Mouse (Mus musculus): ENCODE data around the gene Riok2. TPM values are rescaled to one million over a fixed set of nuclear protein-coding genes. Genes with fewer than 3 reads are reported as not detected.

Gene Riok2
- polyA plus RNA-seq, 1 experiment from 2014 or later = 33.4 TPM

Other genes with a start within 250 kb of the Riok2 start
- 104 and 105 TPM in 2 replicates for gene Lix1, start 28.4 kb downstream of the Riok2 start, polyA plus RNA-seq (2016; fragmentation: Nextera tagmentation; extraction: Ambion mirVana)

Measured in forebrain, embryonic 10.5 days (tissue).